Mouse (Mus musculus): Measurements from ENCODE around the gene Macrod2.

- TF ChIP-seq CTCF (IDR thresholded peaks at IDR 0.05; ENCODE audit: low read depth, low read length) (no peak), POLR2A (IDR thresholded peaks at IDR 0.05; ENCODE audit: extremely low read depth, insufficient read depth, low read length) (no peak)
Observed at GRCm38 (mm10) chr2:142055576-142055975, 1660.5 kb downstream of the Macrod2 start.
